In the genomic region with DNA sequence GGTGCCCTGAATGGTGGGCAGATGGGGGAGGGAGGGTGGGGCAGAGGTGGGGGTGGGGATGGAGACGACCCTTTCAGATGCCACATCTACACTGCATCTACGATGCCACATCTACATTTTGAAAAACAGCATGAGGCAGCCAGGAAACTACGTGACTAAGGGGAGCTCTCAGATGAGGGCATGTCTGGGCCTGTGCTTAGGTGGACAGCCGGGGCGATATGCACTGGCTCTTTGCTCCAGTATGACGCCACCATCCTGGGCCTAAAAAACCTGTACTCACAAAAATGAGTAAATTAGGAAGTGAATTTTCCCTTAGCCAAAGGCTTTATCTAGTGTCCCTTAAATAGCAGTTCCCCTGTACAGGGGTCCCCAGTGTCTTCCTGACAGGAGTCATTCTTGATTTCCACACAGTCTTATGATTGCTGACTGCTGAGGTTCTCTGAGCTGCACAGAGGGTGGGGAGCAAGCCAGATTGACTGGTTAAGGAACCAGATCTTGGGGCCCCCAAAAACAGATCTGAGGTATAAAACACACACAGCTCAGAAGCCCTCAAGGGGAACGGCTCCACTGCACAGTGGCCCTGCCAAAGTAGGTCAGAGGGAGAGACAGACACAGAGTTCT, we compare ENCODE assay signal across 8 mouse cellular contexts. TPM values are rescaled to one million over a fixed set of nuclear protein-coding genes. Genes with fewer than 3 reads are reported as not detected.
DNase-seq lines count a peak whose midpoint lies in the region; ATAC-seq and TF ChIP-seq lines count a peak whose summit lies in the region.

No protein-coding gene starts in this region.

- H3K4me1 ChIP-seq in hindbrain, embryonic 12.5 days = peaks cover 9% of the 10 kb centered on the region
- no peaks in the 10 kb centered on the region for H3K4me1 ChIP-seq in hindbrain, embryonic 14.5 days (replicated peaks; ENCODE audit: control insufficient read depth, insufficient read depth, low read length)
- H3K4me1 ChIP-seq in hindbrain, embryonic 16.5 days (ENCODE audit: control insufficient read depth, insufficient read depth, low read depth, low read length) = peaks cover under 1% of the 10 kb centered on the region; the same call in 1 of the 2 replicates
- peaks cover 3% of the 10 kb centered on the region; the same call in 1 of the 2 replicates for H3K4me1 ChIP-seq in stomach, postnatal 0 days (replicated peaks; ENCODE audit: control insufficient read depth, insufficient read depth)
- H3K4me1 ChIP-seq in forebrain, embryonic 14.5 days (ENCODE audit: control insufficient read depth, insufficient read depth, low read length) = no peaks in the 10 kb centered on the region
- no peaks in the 10 kb centered on the region for H3K4me1 ChIP-seq in midbrain, embryonic 16.5 days (ENCODE audit: control insufficient read depth, insufficient read depth, low read length)

- no peaks in the 10 kb centered on the region for H3K27me3 ChIP-seq in hindbrain, embryonic 12.5 days
- no peaks in the 10 kb centered on the region for H3K27me3 ChIP-seq in hindbrain, embryonic 14.5 days (ENCODE audit: control insufficient read depth, insufficient read depth, low read length)
- no peaks in the 10 kb centered on the region for H3K27me3 ChIP-seq in hindbrain, embryonic 16.5 days (replicated peaks; ENCODE audit: control insufficient read depth, insufficient read depth, low read length)
- H3K27me3 ChIP-seq in stomach, postnatal 0 days (ENCODE audit: control insufficient read depth, insufficient read depth, low read length) = no peaks in the 10 kb centered on the region
- H3K27me3 ChIP-seq in forebrain, embryonic 14.5 days (replicated peaks; ENCODE audit: control insufficient read depth, insufficient read depth, low read length) = no peaks in the 10 kb centered on the region
- H3K27me3 ChIP-seq in midbrain, embryonic 16.5 days (ENCODE audit: control insufficient read depth, insufficient read depth, low read depth, low read length) = no peaks in the 10 kb centered on the region

- TF ChIP-seq CTCF in stomach, postnatal 0 days (IDR thresholded peaks at IDR 0.05; ENCODE audit: low read depth) = no peak

- no peak for DNase-seq in hindbrain, embryonic 14.5 days (ENCODE audit: low spot score)
- peak; percentile 75 for DNase-seq in urinary bladder, postnatal 14 days (ENCODE audit: low spot score)
- no peak for DNase-seq in urinary bladder, postnatal 4 days (ENCODE audit: low spot score in 2 of 2)
- DNase-seq in stomach, postnatal 0 days (ENCODE audit: low spot score) = no peak
- DNase-seq in forebrain, embryonic 14.5 days (ENCODE audit: low spot score) = no peak

- no peak for TF ChIP-seq EP300 in stomach, postnatal 0 days (optimal IDR thresholded peaks at IDR 0.05)

- H3K36me3 ChIP-seq in hindbrain, embryonic 12.5 days = peaks cover 89% of the 10 kb centered on the region
- peaks cover 97% of the 10 kb centered on the region for H3K36me3 ChIP-seq in hindbrain, embryonic 14.5 days (replicated peaks; ENCODE audit: control insufficient read depth, insufficient read depth)
- H3K36me3 ChIP-seq in hindbrain, embryonic 16.5 days (ENCODE audit: control insufficient read depth, insufficient read depth, low read length) = peaks cover 55% of the 10 kb centered on the region
- H3K36me3 ChIP-seq in stomach, postnatal 0 days (ENCODE audit: control insufficient read depth, insufficient read depth, low read length) = peaks cover 28% of the 10 kb centered on the region
- peaks cover 95% of the 10 kb centered on the region for H3K36me3 ChIP-seq in forebrain, embryonic 14.5 days (ENCODE audit: control insufficient read depth, insufficient read depth, low read length)
- peaks cover 69% of the 10 kb centered on the region for H3K36me3 ChIP-seq in midbrain, embryonic 16.5 days (ENCODE audit: control insufficient read depth, insufficient read depth, low read length)

- no peak overlapping the region for H3K4me3 ChIP-seq in hindbrain, embryonic 12.5 days
- H3K4me3 ChIP-seq in hindbrain, embryonic 14.5 days (replicated peaks; ENCODE audit: low read length) = no peak overlapping the region
- H3K4me3 ChIP-seq in hindbrain, embryonic 16.5 days (ENCODE audit: low read length) = no peak overlapping the region
- no peak overlapping the region for H3K4me3 ChIP-seq in stomach, postnatal 0 days (ENCODE audit: low read depth, low read length)
- H3K4me3 ChIP-seq in forebrain, embryonic 14.5 days (ENCODE audit: low read depth, low read length) = no peak overlapping the region
- no peak overlapping the region for H3K4me3 ChIP-seq in midbrain, embryonic 16.5 days (ENCODE audit: low read depth, low read length)

- no peaks in the 10 kb centered on the region for H3K9me3 ChIP-seq in hindbrain, embryonic 12.5 days (replicated peaks)
- H3K9me3 ChIP-seq in hindbrain, embryonic 14.5 days (ENCODE audit: control insufficient read depth, low read length) = no peaks in the 10 kb centered on the region
- no peaks in the 10 kb centered on the region for H3K9me3 ChIP-seq in hindbrain, embryonic 16.5 days (ENCODE audit: control insufficient read depth, low read length)
- no peaks in the 10 kb centered on the region for H3K9me3 ChIP-seq in stomach, postnatal 0 days (ENCODE audit: control insufficient read depth, low read length)
- no peaks in the 10 kb centered on the region for H3K9me3 ChIP-seq in forebrain, embryonic 14.5 days (replicated peaks; ENCODE audit: control insufficient read depth, low read length)
- no peaks in the 10 kb centered on the region for H3K9me3 ChIP-seq in midbrain, embryonic 16.5 days (replicated peaks; ENCODE audit: control insufficient read depth, low read length, poor library complexity, severe bottlenecking)

- no peak overlapping the region for H3K4me2 ChIP-seq in hindbrain, embryonic 12.5 days (replicated peaks)
- H3K4me2 ChIP-seq in hindbrain, embryonic 14.5 days (replicated peaks) = no peak overlapping the region
- no peak overlapping the region for H3K4me2 ChIP-seq in hindbrain, embryonic 16.5 days (ENCODE audit: low read length)
- no peak overlapping the region for H3K4me2 ChIP-seq in stomach, postnatal 0 days (replicated peaks; ENCODE audit: low read depth)
- no peak overlapping the region for H3K4me2 ChIP-seq in forebrain, embryonic 14.5 days (ENCODE audit: low read length)
- no peak overlapping the region for H3K4me2 ChIP-seq in midbrain, embryonic 16.5 days (ENCODE audit: low read length)

- 80% methylated on average over 7 of the region's 7 CpGs for WGBS in hindbrain, embryonic 12.5 days
- 77% methylated on average over 7 of the region's 7 CpGs for WGBS in hindbrain, embryonic 14.5 days
- 65% methylated on average over 7 of the region's 7 CpGs for WGBS in hindbrain, embryonic 16.5 days
- 62% methylated on average over 7 of the region's 7 CpGs for WGBS in stomach, postnatal 0 days
- WGBS in forebrain, embryonic 14.5 days = 85% methylated on average over 7 of the region's 7 CpGs
- WGBS in midbrain, embryonic 16.5 days = 86% methylated on average over 7 of the region's 7 CpGs

- ATAC-seq in hindbrain, embryonic 12.5 days (ENCODE audit: low FRiP score) = peak; percentile 6; the same call in 1 of the 2 replicates
- ATAC-seq in hindbrain, embryonic 14.5 days (ENCODE audit: low FRiP score) = no peak
- ATAC-seq in hindbrain, embryonic 16.5 days = peak; percentile 5; the same call in 1 of the 2 replicates
- peak; percentile 21; the same call in 1 of the 2 replicates for ATAC-seq in stomach, postnatal 0 days (ENCODE audit: low FRiP score, low TSS enrichment)
- no peak for ATAC-seq in forebrain, embryonic 14.5 days
- ATAC-seq in midbrain, embryonic 16.5 days = no peak

- 0 out of 2 replicates have a peak overlapping the region, but pooled peaks have one; percentile 7 for H3K27ac ChIP-seq in hindbrain, embryonic 12.5 days
- no peak overlapping the region for H3K27ac ChIP-seq in hindbrain, embryonic 14.5 days
- H3K27ac ChIP-seq in hindbrain, embryonic 16.5 days (ENCODE audit: low read depth, low read length) = 0 out of 2 replicates have a peak overlapping the region, but pooled peaks have one; percentile 3
- H3K27ac ChIP-seq in stomach, postnatal 0 days (replicated peaks) = peak overlapping the region; percentile 74
- H3K27ac ChIP-seq in forebrain, embryonic 14.5 days (ENCODE audit: low read depth, low read length) = no peak overlapping the region
- H3K27ac ChIP-seq in midbrain, embryonic 16.5 days (ENCODE audit: low read length) = no peak overlapping the region

- H3K9ac ChIP-seq in hindbrain, embryonic 12.5 days = no peak overlapping the region
- no peak overlapping the region for H3K9ac ChIP-seq in hindbrain, embryonic 14.5 days
- H3K9ac ChIP-seq in hindbrain, embryonic 16.5 days (ENCODE audit: low read depth, low read length) = no peak overlapping the region
- no peak overlapping the region for H3K9ac ChIP-seq in stomach, postnatal 0 days (ENCODE audit: low read length)
- no peak overlapping the region for H3K9ac ChIP-seq in forebrain, embryonic 14.5 days (ENCODE audit: low read length)
- H3K9ac ChIP-seq in midbrain, embryonic 16.5 days (ENCODE audit: low read depth, low read length) = no peak overlapping the region

RNA-seq across cellular contexts. Expression of gene Lrp1, which starts 30.0 kb away (rescaled TPM):
- polyA plus RNA-seq in hindbrain, embryonic 12.5 days (2016; fragmentation: Nextera tagmentation; extraction: Ambion mirVana) = 111 and 115 TPM in 2 replicates
- polyA plus RNA-seq in hindbrain, embryonic 14.5 days (2014; fragmentation: Nextera tagmentation; extraction: Ambion mirVana) = 118 and 119 TPM in 2 replicates
- polyA plus RNA-seq in hindbrain, embryonic 16.5 days (2015; fragmentation: Nextera tagmentation; extraction: Ambion mirVana) = 109 and 125 TPM in 2 replicates
- 32.7 and 37.4 TPM in 2 replicates for polyA plus RNA-seq in stomach, postnatal 0 days (2015; fragmentation: Nextera tagmentation; extraction: Ambion mirVana)
- polyA plus RNA-seq in forebrain, embryonic 14.5 days (2014; fragmentation: Nextera tagmentation; extraction: Ambion mirVana) = 60.2 and 81.2 TPM in 2 replicates
- 110 and 117 TPM in 2 replicates for polyA plus RNA-seq in midbrain, embryonic 16.5 days (2015; fragmentation: Nextera tagmentation; extraction: Ambion mirVana)

RNA-seq across cellular contexts. Expression of gene Stat6, which starts 51.8 kb away (rescaled TPM):
- 8.8 and 11.3 TPM in 2 replicates for polyA plus RNA-seq in hindbrain, embryonic 12.5 days (2016; fragmentation: Nextera tagmentation; extraction: Ambion mirVana)
- 4.7 and 5.5 TPM in 2 replicates for polyA plus RNA-seq in hindbrain, embryonic 14.5 days (2014; fragmentation: Nextera tagmentation; extraction: Ambion mirVana)
- polyA plus RNA-seq in hindbrain, embryonic 16.5 days (2015; fragmentation: Nextera tagmentation; extraction: Ambion mirVana) = 6.0 and 8.0 TPM in 2 replicates
- 31.4 and 34.6 TPM in 2 replicates for polyA plus RNA-seq in stomach, postnatal 0 days (2015; fragmentation: Nextera tagmentation; extraction: Ambion mirVana)
- 3.4 and 3.7 TPM in 2 replicates for polyA plus RNA-seq in forebrain, embryonic 14.5 days (2014; fragmentation: Nextera tagmentation; extraction: Ambion mirVana)
- polyA plus RNA-seq in midbrain, embryonic 16.5 days (2015; fragmentation: Nextera tagmentation; extraction: Ambion mirVana) = 4.4 and 5.4 TPM in 2 replicates

RNA-seq across cellular contexts. Expression of gene Nxph4, which starts 56.6 kb away (rescaled TPM):
- polyA plus RNA-seq in hindbrain, embryonic 12.5 days (2016; fragmentation: Nextera tagmentation; extraction: Ambion mirVana) = 101 and 109 TPM in 2 replicates
- 94.1 and 105 TPM in 2 replicates for polyA plus RNA-seq in hindbrain, embryonic 14.5 days (2014; fragmentation: Nextera tagmentation; extraction: Ambion mirVana)
- polyA plus RNA-seq in hindbrain, embryonic 16.5 days (2015; fragmentation: Nextera tagmentation; extraction: Ambion mirVana) = 129 and 136 TPM in 2 replicates
- polyA plus RNA-seq in stomach, postnatal 0 days (2015; fragmentation: Nextera tagmentation; extraction: Ambion mirVana) = 2.7 and 4.0 TPM in 2 replicates
- 32.1 and 35.4 TPM in 2 replicates for polyA plus RNA-seq in forebrain, embryonic 14.5 days (2014; fragmentation: Nextera tagmentation; extraction: Ambion mirVana)
- 62.1 and 66.7 TPM in 2 replicates for polyA plus RNA-seq in midbrain, embryonic 16.5 days (2015; fragmentation: Nextera tagmentation; extraction: Ambion mirVana)

Comparison
In these comparisons a context has a peak if more than half of its experiments do, and no peak if none do; other contexts are left out.
1. ATAC-seq: peak in hindbrain, embryonic 12.5 days (single experiment), hindbrain, embryonic 16.5 days (single experiment) and stomach, postnatal 0 days (single experiment); none in hindbrain, embryonic 14.5 days (single experiment), forebrain, embryonic 14.5 days (single experiment) and midbrain, embryonic 16.5 days (single experiment).
2. H3K27ac ChIP-seq: peak in hindbrain, embryonic 12.5 days (single experiment), hindbrain, embryonic 16.5 days (single experiment) and stomach, postnatal 0 days (single experiment); none in hindbrain, embryonic 14.5 days (single experiment), forebrain, embryonic 14.5 days (single experiment) and midbrain, embryonic 16.5 days (single experiment).